Mouse (Mus musculus) lung, embryonic 16.5 days (tissue): ENCODE measurements around the gene F10. TPM values are rescaled to one million over a fixed set of nuclear protein-coding genes. Genes with fewer than 3 reads are reported as not detected.
"Not testable (repeated sequence)": the region's sequence is repeated elsewhere in the genome, so short reads cannot be mapped to it uniquely, and the experiment has no call there.

ENCODE experiments used
- ATAC-seq: fragments of 200-750 bp; cut with Nextera tagmentation; 2 replicates; pipeline ENCODE4 v1.8.0; 2017; ENCODE audit warnings: low read depth, mild to moderate bottlenecking, moderate library complexity
- H3K27ac ChIP-seq: fragments of 300-500 bp; sonication (generic); 2 replicates; pipeline ENCODE4 v1.5.1; 2014; ENCODE audit warnings: mild to moderate bottlenecking, control low read depth, low read length
- H3K27me3 ChIP-seq: fragments of 300-500 bp; sonication (generic); 2 replicates; pipeline ENCODE4 v1.6.1; 2014; ENCODE audit warnings: low read depth, low read length, mixed read lengths; ENCODE audit not compliant: control insufficient read depth, insufficient read depth
- H3K36me3 ChIP-seq: fragments of 300-500 bp; sonication (generic); 2 replicates; pipeline ENCODE4 v1.6.1; 2014; ENCODE audit warnings: low read length; ENCODE audit not compliant: control insufficient read depth, insufficient read depth
- H3K4me1 ChIP-seq: fragments of 300-500 bp; sonication (generic); replicated peaks from 2 replicates; pipeline ENCODE4 v1.6.1; 2014; ENCODE audit warnings: low read length, mixed read lengths; ENCODE audit not compliant: control insufficient read depth, insufficient read depth
- H3K4me2 ChIP-seq: fragments of 300-500 bp; sonication (generic); 2 replicates; pipeline ENCODE4 v1.6.1; 2014; ENCODE audit warnings: low read depth, low read length, control low read depth
- H3K4me3 ChIP-seq: fragments of 300-500 bp; sonication (generic); 2 replicates; pipeline ENCODE4 v1.5.1; 2014; ENCODE audit warnings: mild to moderate bottlenecking, low read length, control low read depth
- H3K9ac ChIP-seq: fragments of 300-500 bp; sonication (generic); 2 replicates; pipeline ENCODE4 v1.6.1; 2014; ENCODE audit warnings: low read length, control low read depth
- H3K9me3 ChIP-seq: fragments of 300-500 bp; sonication (generic); 2 replicates; pipeline ENCODE4 v1.6.1; 2016; ENCODE audit warnings: low read length; ENCODE audit not compliant: control insufficient read depth
- WGBS: fragments of 180-500 bp; shearing (Covaris S2); extraction: QIAGEN DNeasy Blood & Tissue Kit; methylation state at CpG from one replicate; pipeline ENCODE4 v1.1.7; 2014; 5-methylcytosine and 5-hydroxymethylcytosine counted together
- polyA plus RNA-seq: library from polyadenylated mRNA; unstranded; fragments of >200 nt; fragmentation: Nextera tagmentation; extraction: Ambion mirVana; gene quantifications from 2 replicates; pipeline ENCODE4 v1.2.1, GENCODE M21; 2015

The F10 gene
- polyA plus RNA-seq, 1 experiment from 2014 or later, result 1.6 TPM

- H3K27ac ChIP-seq, H3K4me2 ChIP-seq, H3K27me3 ChIP-seq, H3K9ac ChIP-seq, H3K4me1 ChIP-seq, ATAC-seq, H3K9me3 ChIP-seq, H3K4me3 ChIP-seq: not testable (repeated sequence)
- H3K36me3 ChIP-seq, result peaks cover 34% of the 10 kb centered on the region
- WGBS, result 90% methylated on average over 1 of the region's 1 CpGs
Observed at GRCm38 (mm10) chr8:13075579-13075978, 38.5 kb downstream of the F10 start.

- no peak overlapping the region for H3K27ac ChIP-seq
Observed at GRCm38 (mm10) chr8:13077542-13077941, 40.4 kb downstream of the F10 start.

GRCm38 (mm10) chr8:13104691-13105086 lies 67.6 kb downstream of the F10 start:
- Histone ChIP-seq H3K4me3 (peak overlapping the region; percentile 99), H3K4me2 (peak overlapping the region; percentile 91), H3K36me3 (peaks cover 5% of the 10 kb centered on the region; the same call in 1 of the 2 replicates), H3K27me3 (no peaks in the 10 kb centered on the region), H3K9me3 (no peaks in the 10 kb centered on the region), H3K27ac (peak overlapping the region; percentile 93), H3K4me1 (peaks cover 19% of the 10 kb centered on the region), H3K9ac (peak overlapping the region; percentile 94)
- peak; percentile 82 for ATAC-seq
- under 1% methylated on average over 45 of the region's 45 CpGs for WGBS

More at GRCm38 (mm10) chr8:13077542-13077941, 40.4 kb downstream of the F10 start:
- Histone ChIP-seq H3K4me1 (no peaks in the 10 kb centered on the region), H3K4me3 (no peak overlapping the region), H3K9me3 (no peaks in the 10 kb centered on the region), H3K27me3 (no peaks in the 10 kb centered on the region), H3K9ac (no peak overlapping the region), H3K36me3 (peaks cover 43% of the 10 kb centered on the region), H3K4me2 (no peak overlapping the region)
- no peak for ATAC-seq
- 81% methylated on average over 7 of the region's 7 CpGs for WGBS

GRCm38 (mm10) chr8:13105087-13105881 lies 68.2 kb downstream of the F10 start, which contains the start of the genes Pcid2 and Cul4a:
TSS of gene Pcid2 (minus strand) at chr8:13105459.
TSS of gene Cul4a (plus strand) at chr8:13105621.
- Histone ChIP-seq H3K27ac (peak within 1 kb of the TSS; percentile 93), H3K9me3 (no peaks in the 10 kb centered on the region), H3K9ac (peak within 1 kb of the TSS; percentile 98), H3K36me3 (0 out of 2 replicates have a peak, but pooled peaks cover 2% of the 10 kb centered on the region), H3K27me3 (no peaks in the 10 kb centered on the region), H3K4me1 (peaks cover 19% of the 10 kb centered on the region), H3K4me3 (peak within 1 kb of the TSS; percentile 99), H3K4me2 (peak within 1 kb of the TSS; percentile 94)
- ATAC-seq, result peak; percentile 97
- WGBS, result under 1% methylated on average over 73 of the region's 87 CpGs

- H3K9ac ChIP-seq, result peak overlapping the region; percentile 98
- H3K27me3 ChIP-seq, result no peaks in the 10 kb centered on the region
- under 1% methylated on average over 44 of the region's 63 CpGs for WGBS
- H3K9me3 ChIP-seq, result no peaks in the 10 kb centered on the region
- 0 out of 2 replicates have a peak, but pooled peaks cover 2% of the 10 kb centered on the region for H3K36me3 ChIP-seq
- peak; percentile 53 for ATAC-seq
- H3K4me2 ChIP-seq, result peak overlapping the region; percentile 94
- peak overlapping the region; percentile 72 for H3K27ac ChIP-seq
- H3K4me1 ChIP-seq, result peaks cover 19% of the 10 kb centered on the region
- peak overlapping the region; percentile 99 for H3K4me3 ChIP-seq
Observed at GRCm38 (mm10) chr8:13105908-13106551, 68.9 kb downstream of the F10 start.

Other genes with a start within 250 kb of the F10 start
- 16.0 and 16.1 TPM in 2 replicates for gene Mcf2l, start 163.5 kb upstream of the F10 start, polyA plus RNA-seq
- 0.75 and 1.1 TPM in 2 replicates for gene F7, start 11.3 kb upstream of the F10 start, polyA plus RNA-seq
- gene Proz, start 23.6 kb downstream of the F10 start, polyA plus RNA-seq, result 0.33 and 1.2 TPM in 2 replicates
- 36.4 and 38.4 TPM in 2 replicates for gene Pcid2, start 68.2 kb downstream of the F10 start, polyA plus RNA-seq
- 93.9 and 101 TPM in 2 replicates for gene Cul4a, start 68.3 kb downstream of the F10 start, polyA plus RNA-seq
- gene Lamp1, start 121.9 kb downstream of the F10 start, polyA plus RNA-seq, result 303 and 324 TPM in 2 replicates
- gene Grtp1, start 163.3 kb downstream of the F10 start, polyA plus RNA-seq, result 4.0 and 4.5 TPM in 2 replicates
- gene Adprhl1, start 216.9 kb downstream of the F10 start, polyA plus RNA-seq, result 5.7 and 6.3 TPM in 2 replicates